Mouse (Mus musculus): ENCODE data around the gene Rnf150. TPM values are rescaled to one million over a fixed set of nuclear protein-coding genes. Genes with fewer than 3 reads are reported as not detected.
A peak's percentile ranks its signal among the peaks of the same experiment; 100 is the strongest.

The Rnf150 gene
- polyA plus RNA-seq, 1 experiment from 2014 or later: 0.10 TPM

DNA sequence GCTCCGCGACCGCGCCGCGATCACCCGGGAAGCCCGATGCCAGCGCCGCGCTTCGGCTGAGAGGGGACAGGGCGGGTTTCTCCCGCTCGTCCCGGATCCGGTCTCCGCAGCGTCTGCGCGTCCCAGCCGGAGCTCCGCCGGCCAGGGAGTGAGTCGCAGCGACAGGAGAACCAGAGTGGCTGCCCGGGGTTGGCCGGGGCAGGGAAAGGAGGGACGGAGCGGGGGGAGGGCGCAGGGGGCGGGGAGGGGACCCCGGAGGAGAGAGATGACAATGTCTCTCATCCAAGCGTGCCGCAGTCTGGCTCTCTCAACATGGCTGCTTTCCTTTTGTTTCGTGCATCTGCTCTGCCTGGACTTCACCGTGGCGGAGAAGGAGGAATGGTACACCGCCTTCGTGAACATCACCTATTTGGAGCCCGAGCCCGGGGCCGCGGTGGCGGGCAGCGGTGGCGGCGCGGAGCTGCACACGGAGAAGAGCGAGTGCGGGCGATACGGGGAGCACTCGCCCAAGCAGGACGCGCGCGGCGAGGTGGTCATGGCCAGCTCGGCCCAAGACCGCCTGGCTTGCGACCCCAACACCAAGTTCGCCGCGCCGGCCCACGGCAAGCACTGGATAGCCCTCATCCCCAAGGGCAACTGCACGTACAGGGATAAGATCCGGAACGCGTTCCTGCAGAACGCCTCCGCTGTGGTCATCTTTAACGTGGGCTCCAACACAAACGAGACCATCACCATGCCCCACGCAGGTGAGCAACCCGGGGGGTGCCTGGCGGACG is 777 bp downstream of the Rnf150 start:
- peak overlapping the region; percentile 36 for H3K9ac ChIP-seq
- H3K27ac ChIP-seq: no peak overlapping the region
- WGBS (ENCODE audit: insufficient replicate concordance): under 1% methylated on average over 80 of the region's 80 CpGs
- peaks cover 39% of the 10 kb centered on the region for H3K27me3 ChIP-seq
- peak overlapping the region; percentile 61 for H3K4me3 ChIP-seq (replicated peaks)
- H3K36me3 ChIP-seq: no peaks in the 10 kb centered on the region
- H3K9me3 ChIP-seq (replicated peaks): no peaks in the 10 kb centered on the region
- ATAC-seq (ENCODE audit: low read depth) (peak; percentile 41), DNase-seq (no peak)
- peaks cover 9% of the 10 kb centered on the region for H3K4me1 ChIP-seq (replicated peaks)
- peak overlapping the region; percentile 81 for H3K4me2 ChIP-seq

GRCm38 (mm10) chr8:82864521-82864818 is 1.3 kb downstream of the Rnf150 start:
- H3K4me3 ChIP-seq (replicated peaks): peak overlapping the region; percentile 61
- no peaks in the 10 kb centered on the region for H3K36me3 ChIP-seq
- no peak overlapping the region for H3K27ac ChIP-seq
- peak overlapping the region; percentile 36; the same call in 1 of the 2 replicates for H3K9ac ChIP-seq
- H3K9me3 ChIP-seq (replicated peaks): no peaks in the 10 kb centered on the region
- no peak for DNase-seq
- peak overlapping the region; percentile 81 for H3K4me2 ChIP-seq
- WGBS (ENCODE audit: insufficient replicate concordance): 7% methylated on average over 10 of the region's 10 CpGs
- peaks cover 39% of the 10 kb centered on the region for H3K27me3 ChIP-seq
- H3K4me1 ChIP-seq (replicated peaks): peaks cover 9% of the 10 kb centered on the region
- no peak for ATAC-seq (ENCODE audit: low read depth)

- no peak for ATAC-seq (ENCODE audit: low read depth)
- no peaks in the 10 kb centered on the region for H3K36me3 ChIP-seq
- 0 out of 2 replicates have a peak overlapping the region, but pooled peaks have one; percentile 81 for H3K4me2 ChIP-seq
- no peak for DNase-seq
- H3K4me1 ChIP-seq (replicated peaks): peaks cover 9% of the 10 kb centered on the region
- H3K9me3 ChIP-seq (replicated peaks): no peaks in the 10 kb centered on the region
- H3K9ac ChIP-seq: no peak overlapping the region
- peaks cover 39% of the 10 kb centered on the region for H3K27me3 ChIP-seq
- WGBS (ENCODE audit: insufficient replicate concordance): 52% methylated on average over 5 of the region's 5 CpGs
- no peak overlapping the region for H3K27ac ChIP-seq
- peak overlapping the region; percentile 61; the same call in 1 of the 2 replicates for H3K4me3 ChIP-seq (replicated peaks)
These were observed 2.1 kb downstream of the Rnf150 start for GRCm38 (mm10) chr8:82865239-82865638.

DNA sequence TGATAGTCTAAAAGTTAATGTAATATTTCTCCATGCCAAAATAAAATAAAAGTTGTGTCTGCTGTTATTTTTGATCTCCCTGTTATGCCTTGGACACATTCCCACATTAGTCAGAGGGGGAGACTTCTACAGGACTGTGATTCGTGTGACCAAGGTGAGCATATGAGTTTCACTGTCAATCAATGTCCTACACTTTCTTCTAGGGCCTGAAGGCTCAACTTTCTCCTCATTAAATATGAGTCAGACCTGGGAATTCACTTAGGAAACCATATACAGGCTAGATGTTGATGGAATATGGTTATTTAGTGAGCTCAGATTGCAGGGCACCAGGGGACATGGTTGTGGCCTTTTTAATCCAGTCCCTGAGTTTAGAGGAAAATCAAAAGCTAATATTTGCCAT is 3.1 kb downstream of the Rnf150 start:
- Histone ChIP-seq H3K36me3 (no peaks in the 10 kb centered on the region), H3K27ac (no peak overlapping the region), H3K4me3 (replicated peaks) (no peak overlapping the region), H3K9ac (no peak overlapping the region), H3K4me1 (replicated peaks) (peaks cover 9% of the 10 kb centered on the region), H3K9me3 (replicated peaks) (no peaks in the 10 kb centered on the region), H3K27me3 (peaks cover 39% of the 10 kb centered on the region), H3K4me2 (no peak overlapping the region)
- no peak for DNase-seq
- ATAC-seq (ENCODE audit: low read depth): no peak
- WGBS (ENCODE audit: insufficient replicate concordance): 44% methylated on average over 1 of the region's 1 CpGs

GRCm38 (mm10) chr8:82870840-82871490 is 7.8 kb downstream of the Rnf150 start:
- H3K4me3 ChIP-seq (replicated peaks): no peak overlapping the region
- DNase-seq: no peak
- H3K9ac ChIP-seq: no peak overlapping the region
- WGBS (ENCODE audit: insufficient replicate concordance): 58% methylated on average over 4 of the region's 4 CpGs
- no peaks in the 10 kb centered on the region for H3K36me3 ChIP-seq
- no peak overlapping the region for H3K27ac ChIP-seq
- no peak for ATAC-seq (ENCODE audit: low read depth)
- no peaks in the 10 kb centered on the region for H3K9me3 ChIP-seq (replicated peaks)
- no peaks in the 10 kb centered on the region for H3K4me1 ChIP-seq (replicated peaks)
- H3K27me3 ChIP-seq: no peaks in the 10 kb centered on the region
- H3K4me2 ChIP-seq: no peak overlapping the region

DNA sequence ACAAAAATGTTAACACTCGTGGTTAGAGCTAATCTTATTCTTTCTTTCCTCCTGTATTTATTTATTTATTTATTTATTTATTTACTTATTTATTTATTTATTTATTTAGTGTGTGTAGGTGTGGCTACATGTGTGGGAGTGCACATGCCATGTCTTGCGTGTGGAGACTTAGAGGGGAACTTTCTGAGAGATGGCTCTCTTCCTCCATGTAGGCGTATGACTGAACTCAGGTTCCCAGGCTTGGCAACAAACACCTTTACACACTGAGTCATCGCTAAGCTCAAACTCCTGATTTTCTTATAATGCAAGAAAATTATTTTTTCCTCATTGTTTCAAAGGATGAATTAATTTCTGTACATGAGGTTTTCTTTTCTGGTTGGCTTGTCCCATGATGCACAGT is 8.8 kb downstream of the Rnf150 start:
- DNase-seq: no peak
- no peaks in the 10 kb centered on the region for H3K4me1 ChIP-seq (replicated peaks)
- no peaks in the 10 kb centered on the region for H3K27me3 ChIP-seq
- no peak overlapping the region for H3K4me2 ChIP-seq
- no peak overlapping the region for H3K27ac ChIP-seq
- ATAC-seq (ENCODE audit: low read depth): no peak
- no peaks in the 10 kb centered on the region for H3K9me3 ChIP-seq (replicated peaks)
- H3K36me3 ChIP-seq: no peaks in the 10 kb centered on the region
- WGBS (ENCODE audit: insufficient replicate concordance): 52% methylated on average over 4 of the region's 4 CpGs
- no peak overlapping the region for H3K9ac ChIP-seq
- no peak overlapping the region for H3K4me3 ChIP-seq (replicated peaks)

- Histone ChIP-seq H3K9me3 (replicated peaks) (no peaks in the 10 kb centered on the region), H3K9ac (no peak overlapping the region), H3K27ac (no peak overlapping the region), H3K4me2 (no peak overlapping the region), H3K36me3 (no peaks in the 10 kb centered on the region), H3K4me1 (replicated peaks) (no peaks in the 10 kb centered on the region), H3K27me3 (no peaks in the 10 kb centered on the region), H3K4me3 (replicated peaks) (no peak overlapping the region)
- ATAC-seq (ENCODE audit: low read depth) (no peak), DNase-seq (no peak)
- WGBS (ENCODE audit: insufficient replicate concordance): 50% methylated on average over 2 of the region's 2 CpGs
These were observed 10.9 kb downstream of the Rnf150 start for GRCm38 (mm10) chr8:82874102-82874501.

GRCm38 (mm10) chr8:82875135-82875534 is 12.0 kb downstream of the Rnf150 start:
- Histone ChIP-seq H3K9ac (no peak overlapping the region), H3K9me3 (replicated peaks) (no peaks in the 10 kb centered on the region), H3K4me3 (replicated peaks) (no peak overlapping the region), H3K27me3 (no peaks in the 10 kb centered on the region), H3K4me2 (no peak overlapping the region), H3K4me1 (replicated peaks) (no peaks in the 10 kb centered on the region), H3K27ac (no peak overlapping the region), H3K36me3 (no peaks in the 10 kb centered on the region)
- 30% methylated on average over 7 of the region's 7 CpGs for WGBS (ENCODE audit: insufficient replicate concordance)
- ATAC-seq (ENCODE audit: low read depth) (no peak), DNase-seq (no peak)

- H3K4me3 ChIP-seq (replicated peaks): no peak overlapping the region
- H3K9me3 ChIP-seq (replicated peaks): no peaks in the 10 kb centered on the region
- no peak overlapping the region for H3K4me2 ChIP-seq
- no peaks in the 10 kb centered on the region for H3K4me1 ChIP-seq (replicated peaks)
- H3K27ac ChIP-seq: no peak overlapping the region
- 57% methylated on average over 4 of the region's 4 CpGs for WGBS (ENCODE audit: insufficient replicate concordance)
- DNase-seq (no peak), ATAC-seq (ENCODE audit: low read depth) (no peak)
- no peak overlapping the region for H3K9ac ChIP-seq
- H3K36me3 ChIP-seq: no peaks in the 10 kb centered on the region
- H3K27me3 ChIP-seq: no peaks in the 10 kb centered on the region
These were observed 21.3 kb downstream of the Rnf150 start for GRCm38 (mm10) chr8:82884480-82884879.

- H3K4me3 ChIP-seq (replicated peaks): no peak overlapping the region
- no peak overlapping the region for H3K27ac ChIP-seq
- no peak for ATAC-seq (ENCODE audit: low read depth)
- H3K27me3 ChIP-seq: no peaks in the 10 kb centered on the region
- 74% methylated on average over 4 of the region's 4 CpGs for WGBS (ENCODE audit: insufficient replicate concordance)
- DNase-seq: no peak
- H3K9ac ChIP-seq: no peak overlapping the region
- H3K4me1 ChIP-seq (replicated peaks): no peaks in the 10 kb centered on the region
- no peaks in the 10 kb centered on the region for H3K9me3 ChIP-seq (replicated peaks)
- H3K4me2 ChIP-seq: no peak overlapping the region
- H3K36me3 ChIP-seq: no peaks in the 10 kb centered on the region
These were observed 24.1 kb downstream of the Rnf150 start for GRCm38 (mm10) chr8:82887234-82887633.

DNA sequence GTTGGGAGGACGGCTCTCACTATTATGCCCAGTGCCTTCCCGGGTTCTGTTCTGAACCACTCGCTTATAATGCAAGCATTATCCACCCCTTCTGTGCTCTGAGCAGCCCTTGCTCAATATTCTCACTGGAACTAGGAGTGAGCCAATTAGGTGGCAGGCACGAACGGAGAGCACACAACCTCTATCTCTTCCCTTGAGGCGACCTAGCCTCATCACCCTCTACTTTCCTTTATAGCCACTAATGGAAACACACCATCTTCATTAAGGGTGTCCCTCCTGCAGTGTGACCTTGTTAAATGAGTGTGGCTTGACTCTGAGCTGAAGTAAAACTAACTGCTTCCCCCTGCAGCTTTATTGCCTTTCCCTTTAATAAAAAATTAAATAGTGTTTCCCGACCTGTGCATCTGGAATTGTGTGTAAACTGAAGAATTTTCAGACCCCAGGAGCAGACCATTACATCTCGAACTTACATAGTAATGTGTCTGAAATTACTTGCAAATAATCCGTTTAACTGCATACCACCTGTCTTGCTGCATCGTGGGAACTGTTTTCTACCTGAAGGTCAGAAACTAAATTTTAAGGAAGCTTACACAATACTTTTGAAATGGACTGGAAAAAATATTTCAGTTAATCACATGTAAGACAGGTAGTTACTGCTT is 26.0 kb downstream of the Rnf150 start:
- Histone ChIP-seq H3K4me3 (replicated peaks) (no peak overlapping the region), H3K9me3 (replicated peaks) (no peaks in the 10 kb centered on the region), H3K36me3 (no peaks in the 10 kb centered on the region), H3K27me3 (no peaks in the 10 kb centered on the region), H3K9ac (no peak overlapping the region), H3K4me2 (no peak overlapping the region), H3K27ac (no peak overlapping the region), H3K4me1 (replicated peaks) (no peaks in the 10 kb centered on the region)
- DNase-seq (no peak), ATAC-seq (ENCODE audit: low read depth) (no peak)
- WGBS (ENCODE audit: insufficient replicate concordance): 68% methylated on average over 10 of the region's 10 CpGs

All from liver, embryonic 13.5 days (tissue).